Comparison of ENCODE assay signal across 8 mouse cellular contexts in the genomic region with DNA sequence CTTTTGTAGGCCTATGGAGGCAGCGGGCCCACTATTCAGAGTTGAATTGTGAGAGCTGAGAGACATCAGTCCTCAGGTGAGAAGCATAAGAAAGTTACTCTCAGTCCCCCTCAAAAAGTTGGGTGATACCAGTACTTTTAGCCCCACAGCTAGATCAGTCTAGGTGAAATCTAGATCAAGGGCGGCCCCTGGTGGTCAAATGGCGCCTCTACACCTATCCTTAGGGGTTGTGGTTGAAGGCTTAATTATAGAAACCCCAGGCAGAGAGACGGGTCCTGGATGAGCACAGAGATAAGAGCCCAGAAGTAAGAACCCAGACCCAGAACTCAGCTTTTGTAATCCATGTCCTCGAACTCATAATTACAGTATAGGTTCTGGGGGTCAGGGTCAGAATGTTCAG. TPM values are rescaled to one million over a fixed set of nuclear protein-coding genes. Genes with fewer than 3 reads are reported as not detected.
DNase-seq lines count a peak whose midpoint lies in the region; ATAC-seq and TF ChIP-seq lines count a peak whose summit lies in the region.

No protein-coding gene starts in this region.

- WGBS in heart, embryonic 10.5 days = 1% methylated on average over 5 of the region's 5 CpGs
- 3% methylated on average over 5 of the region's 5 CpGs for WGBS in small intestine, adult 2 months

- H3K4me3 ChIP-seq in heart, embryonic 10.5 days = no peak overlapping the region
- H3K4me3 ChIP-seq in small intestine, adult 2 months (ENCODE audit: low read depth, low read length) = no peak overlapping the region

- peak; percentile 62 for ATAC-seq in granulocyte monocyte progenitor cell, adult 5-6 weeks (replicated peaks; ENCODE audit: poor library complexity, severe bottlenecking)
- ATAC-seq in megakaryocyte-erythroid progenitor cell, adult 5-6 weeks (replicated peaks; ENCODE audit: low FRiP score, low TSS enrichment, poor library complexity, severe bottlenecking) = peak; percentile 60

- no peaks in the 10 kb centered on the region for H3K9me3 ChIP-seq in heart, embryonic 10.5 days

- TF ChIP-seq POLR2A in small intestine, adult 2 months (IDR thresholded peaks at IDR 0.05; ENCODE audit: low read depth, low read length) = no peak

- no peak overlapping the region for H3K27ac ChIP-seq in heart, embryonic 10.5 days
- H3K27ac ChIP-seq in small intestine, adult 2 months (ENCODE audit: insufficient read depth, low read depth, low read length) = no peak overlapping the region

- peaks cover 76% of the 10 kb centered on the region for H3K27me3 ChIP-seq in heart, embryonic 10.5 days (ENCODE audit: insufficient read depth, poor library complexity, severe bottlenecking)
- peaks cover 5% of the 10 kb centered on the region; the same call in 1 of the 2 replicates for H3K27me3 ChIP-seq in small intestine, adult 2 months (ENCODE audit: control insufficient read depth, insufficient read depth, low read length)

- TF ChIP-seq CTCF in small intestine, adult 2 months (IDR thresholded peaks at IDR 0.05; ENCODE audit: extremely low read depth, insufficient read length, insufficient replicate concordance, low read depth, low read length) = peak; percentile 79; the same call in 1 of the 2 replicates

- H3K4me1 ChIP-seq in heart, embryonic 10.5 days = peaks cover 29% of the 10 kb centered on the region
- H3K4me1 ChIP-seq in small intestine, adult 2 months (ENCODE audit: control insufficient read depth, insufficient read depth, insufficient read length, low read length) = no peaks in the 10 kb centered on the region; the same call in 1 of the 2 replicates

- no peaks in the 10 kb centered on the region for H3K36me3 ChIP-seq in heart, embryonic 10.5 days
- H3K36me3 ChIP-seq in small intestine, adult 2 months (ENCODE audit: control insufficient read depth, insufficient read depth, low read length) = no peaks in the 10 kb centered on the region

- peak; percentile 97 for DNase-seq in heart, adult 11 months
- no peak for DNase-seq in heart, embryonic 10.5 days (ENCODE audit: low spot score)
- peak; percentile 80 for DNase-seq in adrenal gland, adult 2 months
- DNase-seq in embryo, embryonic 10 days (ENCODE audit: low spot score) = peak; percentile 80
- peak; percentile 75 to 97 for DNase-seq in layer of hippocampus, postnatal 25 days (ENCODE audit: extremely low spot score in 1 of 2, low spot score in 1 of 2)

RNA-seq across cellular contexts. Expression of a gene that starts 9.6 kb away (rescaled TPM):
- 5.3 TPM in 2 replicates for polyA plus RNA-seq in heart, embryonic 10.5 days (2016; fragmentation: Nextera tagmentation; extraction: Ambion mirVana)
- total RNA-seq in adrenal gland, adult 2 months (2021) = 10 to 100 TPM; 11.5 to 12.2 TPM
- polyA plus RNA-seq in adrenal gland, adult 2 months (2012; rRNA removed) = 5.1 and 7.0 TPM in 2 replicates
- total RNA-seq in granulocyte monocyte progenitor cell, adult 5-6 weeks (2014; fragmentation: Nextera tagmentation) = 4.1 and 4.7 TPM in 2 replicates
- total RNA-seq in granulocyte monocyte progenitor cell, adult 5-6 weeks (2017) = 3.6 and 3.7 TPM in 2 replicates
- total RNA-seq in layer of hippocampus, postnatal 25 days (2021) = 10 to 100 TPM in 1 of 2 experiments, 1 to 10 TPM in 1; 9.3 to 10.6 TPM
- 4.7 TPM in 2 replicates for total RNA-seq in megakaryocyte-erythroid progenitor cell, adult 5-6 weeks (2014; fragmentation: Nextera tagmentation)
- total RNA-seq in megakaryocyte-erythroid progenitor cell, adult 5-6 weeks (2017) = 3.5 and 3.7 TPM in 2 replicates
- 0.98 and 2.1 TPM in 2 replicates for polyA plus RNA-seq in small intestine, adult 2 months (2012; rRNA removed)

RNA-seq across cellular contexts. Expression of a gene that starts 12.9 kb away (rescaled TPM):
- 0.87 and 2.1 TPM in 2 replicates for polyA plus RNA-seq in heart, embryonic 10.5 days (2016; fragmentation: Nextera tagmentation; extraction: Ambion mirVana)
- 100 to 1,000 TPM in 1 of 2 experiments, 10 to 100 TPM in 1; 91.3 to 113 TPM for total RNA-seq in adrenal gland, adult 2 months (2021)
- polyA plus RNA-seq in adrenal gland, adult 2 months (2012; rRNA removed) = 47.0 and 59.9 TPM in 2 replicates
- 25.7 and 51.2 TPM in 2 replicates for total RNA-seq in granulocyte monocyte progenitor cell, adult 5-6 weeks (2014; fragmentation: Nextera tagmentation)
- total RNA-seq in granulocyte monocyte progenitor cell, adult 5-6 weeks (2017) = 9.5 and 12.8 TPM in 2 replicates
- 100 to 1,000 TPM; 406 to 477 TPM for total RNA-seq in layer of hippocampus, postnatal 25 days (2021)
- 73.4 and 79.7 TPM in 2 replicates for total RNA-seq in megakaryocyte-erythroid progenitor cell, adult 5-6 weeks (2014; fragmentation: Nextera tagmentation)
- total RNA-seq in megakaryocyte-erythroid progenitor cell, adult 5-6 weeks (2017) = 13.3 and 26.0 TPM in 2 replicates
- 22.3 and 26.1 TPM in 2 replicates for polyA plus RNA-seq in small intestine, adult 2 months (2012; rRNA removed)

RNA-seq across cellular contexts. Expression of a gene that starts 18.3 kb away (rescaled TPM):
- 57.3 and 60.5 TPM in 2 replicates for polyA plus RNA-seq in heart, embryonic 10.5 days (2016; fragmentation: Nextera tagmentation; extraction: Ambion mirVana)
- total RNA-seq in adrenal gland, adult 2 months (2021) = 10 to 100 TPM; 72.6 to 74.9 TPM
- 141 and 196 TPM in 2 replicates for polyA plus RNA-seq in adrenal gland, adult 2 months (2012; rRNA removed)
- total RNA-seq in granulocyte monocyte progenitor cell, adult 5-6 weeks (2014; fragmentation: Nextera tagmentation) = 17.0 and 19.2 TPM in 2 replicates
- 46.2 and 52.4 TPM in 2 replicates for total RNA-seq in granulocyte monocyte progenitor cell, adult 5-6 weeks (2017)
- 10 to 100 TPM; 23.7 to 27.3 TPM for total RNA-seq in layer of hippocampus, postnatal 25 days (2021)
- 28.3 and 31.1 TPM in 2 replicates for total RNA-seq in megakaryocyte-erythroid progenitor cell, adult 5-6 weeks (2014; fragmentation: Nextera tagmentation)
- total RNA-seq in megakaryocyte-erythroid progenitor cell, adult 5-6 weeks (2017) = 53.1 and 61.8 TPM in 2 replicates
- polyA plus RNA-seq in small intestine, adult 2 months (2012; rRNA removed) = 50.5 and 64.1 TPM in 2 replicates

RNA-seq across cellular contexts. Expression of a gene that starts 27.4 kb away (rescaled TPM):
- polyA plus RNA-seq in heart, embryonic 10.5 days (2016; fragmentation: Nextera tagmentation; extraction: Ambion mirVana) = 137 and 154 TPM in 2 replicates
- total RNA-seq in adrenal gland, adult 2 months (2021) = 100 to 1,000 TPM; 122 to 141 TPM
- 128 and 131 TPM in 2 replicates for polyA plus RNA-seq in adrenal gland, adult 2 months (2012; rRNA removed)
- 41.8 TPM in 2 replicates for total RNA-seq in granulocyte monocyte progenitor cell, adult 5-6 weeks (2014; fragmentation: Nextera tagmentation)
- total RNA-seq in granulocyte monocyte progenitor cell, adult 5-6 weeks (2017) = 20.1 and 21.4 TPM in 2 replicates
- 10 to 100 TPM; 67.0 to 69.7 TPM for total RNA-seq in layer of hippocampus, postnatal 25 days (2021)
- 94.8 and 151 TPM in 2 replicates for total RNA-seq in megakaryocyte-erythroid progenitor cell, adult 5-6 weeks (2014; fragmentation: Nextera tagmentation)
- 38.4 and 43.7 TPM in 2 replicates for total RNA-seq in megakaryocyte-erythroid progenitor cell, adult 5-6 weeks (2017)
- polyA plus RNA-seq in small intestine, adult 2 months (2012; rRNA removed) = 26.4 and 47.5 TPM in 2 replicates

RNA-seq across cellular contexts. Expression of a gene that starts 33.7 kb away (rescaled TPM):
- polyA plus RNA-seq in heart, embryonic 10.5 days (2016; fragmentation: Nextera tagmentation; extraction: Ambion mirVana) = 881 and 1,047 TPM in 2 replicates
- 100 to 1,000 TPM; 684 to 730 TPM for total RNA-seq in adrenal gland, adult 2 months (2021)
- 88.2 and 91.2 TPM in 2 replicates for polyA plus RNA-seq in adrenal gland, adult 2 months (2012; rRNA removed)
- 1,333 and 1,645 TPM in 2 replicates for total RNA-seq in granulocyte monocyte progenitor cell, adult 5-6 weeks (2014; fragmentation: Nextera tagmentation)
- 4,572 and 4,672 TPM in 2 replicates for total RNA-seq in granulocyte monocyte progenitor cell, adult 5-6 weeks (2017)
- total RNA-seq in layer of hippocampus, postnatal 25 days (2021) = 100 to 1,000 TPM; 473 to 552 TPM
- 286 and 320 TPM in 2 replicates for total RNA-seq in megakaryocyte-erythroid progenitor cell, adult 5-6 weeks (2014; fragmentation: Nextera tagmentation)
- total RNA-seq in megakaryocyte-erythroid progenitor cell, adult 5-6 weeks (2017) = 1,361 and 1,527 TPM in 2 replicates
- polyA plus RNA-seq in small intestine, adult 2 months (2012; rRNA removed) = 82.6 and 120 TPM in 2 replicates
